Mouse (Mus musculus) small intestine, adult 2 months (tissue): ENCODE measurements around the gene Vsir.

Source experiments
- CTCF ChIP-seq: fragments of 200-500 bp; IDR thresholded peaks from 2 replicates; pipeline ENCODE4 v1.5.1; 2012; ENCODE audit warnings: low read depth, mild to moderate bottlenecking, control low read depth, inconsistent platforms, low read length, moderate library complexity, mixed read lengths; ENCODE audit not compliant: insufficient replicate concordance, insufficient read length; ENCODE audit errors: extremely low read depth
- POLR2A ChIP-seq: fragments of 200-500 bp; IDR thresholded peaks from 2 replicates; pipeline ENCODE4 v1.6.1; 2012; ENCODE audit warnings: low read depth, mild to moderate bottlenecking, control low read depth, inconsistent platforms, low read length, moderate library complexity

DNA sequence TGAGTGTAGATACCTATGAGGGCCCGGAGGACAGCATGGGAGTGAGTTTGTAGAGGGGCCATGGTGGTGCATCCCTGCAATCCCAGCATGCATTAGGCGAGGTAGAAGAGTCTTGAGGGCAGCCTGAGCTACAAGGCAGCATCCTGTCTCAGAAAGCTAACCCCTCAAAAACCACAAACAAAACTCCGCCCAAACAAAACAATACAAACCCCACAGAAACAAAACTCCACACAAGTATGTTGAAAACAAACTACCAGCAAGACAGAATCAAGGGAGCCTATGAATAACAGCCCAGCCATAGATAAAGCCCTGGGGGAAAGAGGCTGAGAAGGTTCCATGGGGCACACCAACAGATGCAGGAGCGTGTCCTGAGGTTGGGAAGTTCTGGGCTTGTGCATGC lies 595 bp upstream of the Vsir start:
- TF ChIP-seq CTCF (no peak), POLR2A (no peak)
